Comparison of ENCODE assay signal across 23 mouse cellular contexts in genomic region chr5:98173694-98174093, GRCm38 (mm10). TPM values are rescaled to one million over a fixed set of nuclear protein-coding genes. Genes with fewer than 3 reads are reported as not detected.
DNase-seq lines count a peak whose midpoint lies in the region; TF ChIP-seq lines count a peak whose summit lies in the region.
"Had no signal": no experiment of that assay in that cellular context is flagged by ENCODE, and none has a peak within 500 bp of the region (broad histone marks: within the 10 kb centered on the region; RNA-seq: fewer than 3 reads in every experiment).

No protein-coding gene starts in this region.

- dilution Hi-C loops in CH12.LX (cut with MboI; ENCODE audit: extremely low pct_ligation_motif_present, extremely low pct_unique_long_range_greater_than_20kb, low sequenced_read_pairs): no loop called here

- in situ Hi-C loops in CH12.LX (cut with MboI; ENCODE audit: low pct_ligation_motif_present, low pct_unique_long_range_greater_than_20kb, low sequenced_read_pairs): no loop called here
- in situ Hi-C loops in ES-E14 (cut with MboI; ENCODE audit: low sequenced_read_pairs in 2 of 2, unreplicated experiment in 2 of 2): loop anchor here in 1 of 2 experiments (5.0 kb wide), 1 partner anchor 79 kb away; the partner anchor contains the start of gene Fgf5

- no peak overlapping the region for H3K27ac ChIP-seq in CH12.LX (ENCODE audit: insufficient read depth, low read depth)
- no peak overlapping the region for H3K27ac ChIP-seq in ES-E14 (ENCODE audit: insufficient read depth, low read depth, low read length, poor library complexity, severe bottlenecking)
- no peak overlapping the region for H3K27ac ChIP-seq in MEL (ENCODE audit: control insufficient read depth, low read depth, low read length)
- no peak overlapping the region for H3K27ac ChIP-seq in embryonic facial prominence, embryonic 10.5 days (replicated peaks)

- H3K36me3 ChIP-seq in CH12.LX (replicated peaks in 1 of 2; ENCODE audit: control insufficient read depth in 1 of 2, insufficient read depth in 1 of 2, low read length in 1 of 2) (no peaks in the 10 kb centered on the region), ES-E14 (ENCODE audit: control insufficient read depth, insufficient read depth, low read length, poor library complexity, severe bottlenecking) (no peaks in the 10 kb centered on the region), MEL (ENCODE audit: control insufficient read depth in 1 of 2, insufficient read depth in 2 of 2, low read length in 2 of 2) (no peaks in the 10 kb centered on the region)
- H3K36me3 ChIP-seq in embryonic facial prominence, embryonic 10.5 days (replicated peaks): no peaks in the 10 kb centered on the region
- H3K36me3 ChIP-seq: G1E had no signal

- no peaks in the 10 kb centered on the region for H3K9me3 ChIP-seq in CH12.LX (replicated peaks; ENCODE audit: low read length)
- no peaks in the 10 kb centered on the region for H3K9me3 ChIP-seq in ES-E14 (ENCODE audit: control insufficient read depth, insufficient read depth, low read depth, low read length)
- no peaks in the 10 kb centered on the region for H3K9me3 ChIP-seq in MEL (replicated peaks; ENCODE audit: insufficient read depth, low read length)
- H3K9me3 ChIP-seq in embryonic facial prominence, embryonic 10.5 days: no peaks in the 10 kb centered on the region

- no peaks in the 10 kb centered on the region for H3K79me2 ChIP-seq in CH12.LX (replicated peaks; ENCODE audit: control insufficient read depth, extremely low read depth, insufficient read depth, poor library complexity, severe bottlenecking)
- no peaks in the 10 kb centered on the region for H3K79me2 ChIP-seq in MEL (ENCODE audit: control insufficient read depth, insufficient read depth, low read length, poor library complexity)

- TF ChIP-seq RAD21 in CH12.LX (IDR thresholded peaks at IDR 0.05; ENCODE audit: low read depth, low read length) (no peak), MEL (IDR thresholded peaks at IDR 0.05; ENCODE audit: low read depth, low read length) (no peak)

- H3K4me3 ChIP-seq in CH12.LX (replicated peaks in 1 of 3; ENCODE audit: low read depth in 2 of 3, low read length in 2 of 3, poor library complexity in 1 of 3): no peak overlapping the region
- no peak overlapping the region for H3K4me3 ChIP-seq in ES-E14 (ENCODE audit: insufficient read depth in 1 of 2, low read depth in 1 of 2, low read length in 2 of 2, poor library complexity in 1 of 2, severe bottlenecking in 1 of 2)
- H3K4me3 ChIP-seq in MEL (ENCODE audit: control insufficient read depth in 1 of 2, insufficient read depth in 1 of 2, low read depth in 2 of 2, low read length in 2 of 2): no peak overlapping the region
- no peak overlapping the region for H3K4me3 ChIP-seq in embryonic facial prominence, embryonic 10.5 days

- H3K27me3 ChIP-seq in CH12.LX (replicated peaks): no peaks in the 10 kb centered on the region
- H3K27me3 ChIP-seq in MEL (ENCODE audit: control insufficient read depth in 1 of 2, insufficient read depth in 2 of 2, low read length in 2 of 2): no peaks in the 10 kb centered on the region
- peaks cover 100% of the 10 kb centered on the region for H3K27me3 ChIP-seq in embryonic facial prominence, embryonic 10.5 days (replicated peaks; ENCODE audit: low read depth, poor library complexity, severe bottlenecking)

- intact Hi-C loops in left cerebral cortex, postnatal 10 days (cut with DNase I): no loop called here

- TF ChIP-seq EP300 in CH12.LX (IDR thresholded peaks at IDR 0.05; ENCODE audit: low read length): no peak
- no peak for TF ChIP-seq EP300 in MEL (IDR thresholded peaks at IDR 0.05; ENCODE audit: low read depth in 1 of 2, low read length in 2 of 2)

- TF ChIP-seq CTCF in CH12.LX (conservative IDR thresholded peaks at IDR 0.05 in 1 of 2, IDR thresholded peaks at IDR 0.05 in 1 of 2; ENCODE audit: low read depth in 2 of 2, low read length in 2 of 2) (no peak), MEL (IDR thresholded peaks at IDR 0.05 in 2 of 3, conservative IDR thresholded peaks at IDR 0.05 in 1 of 3; ENCODE audit: control insufficient read depth in 1 of 3, insufficient read depth in 1 of 3, low read depth in 2 of 3, low read length in 3 of 3, poor library complexity in 1 of 3, severe bottlenecking in 1 of 3) (no peak)

- DNase-seq in CH12.LX (ENCODE audit: extremely low read depth): no peak
- DNase-seq in ES-E14 (ENCODE audit: low read depth, low spot score): no peak
- no peak for DNase-seq in MEL (ENCODE audit: low read depth, low spot score)
- DNase-seq in T-cell, adult 2 months (ENCODE audit: low spot score): no peak
- no peak for DNase-seq in left cerebral cortex, postnatal 10 days (ENCODE audit: extremely low spot score in 1 of 2, low spot score in 2 of 2)
- DNase-seq in embryonic facial prominence, embryonic 10.5 days (ENCODE audit: low spot score): no peak
- DNase-seq: adrenal gland, adult 2 months; adrenal gland, adult 8-10 months; adrenal gland, postnatal 10 days; adrenal gland, postnatal 14 days; adrenal gland, postnatal 25 days; adrenal gland, postnatal 36 days; B cell, adult 2 months; cerebellum, adult 11 months; cerebellum, adult 11-12 months; cerebellum, adult 18-20 months; cerebellum, adult 2 months; cerebellum, adult 8-10 months; cerebellum, adult 9-10 months; cerebellum, adult 9-11 months had no signal

- peaks cover 0 to 3% of the 10 kb centered on the region in 2 experiments; a peak in 1 of 4 replicates for H3K4me1 ChIP-seq in CH12.LX (ENCODE audit: control insufficient read depth in 1 of 2, insufficient read depth in 2 of 2)
- H3K4me1 ChIP-seq in ES-E14 (ENCODE audit: control insufficient read depth in 2 of 2, insufficient read depth in 2 of 2, low read length in 2 of 2, poor library complexity in 1 of 2): peaks cover 0 to 7% of the 10 kb centered on the region in 2 experiments; a peak in 2 of 4 replicates
- H3K4me1 ChIP-seq in MEL (ENCODE audit: control insufficient read depth in 1 of 2, insufficient read depth in 2 of 2, low read length in 2 of 2): no peaks in the 10 kb centered on the region
- peaks cover 30% of the 10 kb centered on the region for H3K4me1 ChIP-seq in embryonic facial prominence, embryonic 10.5 days

- no peak overlapping the region for H3K4me2 ChIP-seq in CH12.LX (ENCODE audit: insufficient read depth, low read depth, poor library complexity, severe bottlenecking)

- TF ChIP-seq POLR2A in CH12.LX (IDR thresholded peaks at IDR 0.05; ENCODE audit: low read depth, low read length): no peak
- TF ChIP-seq POLR2A in MEL (IDR thresholded peaks at IDR 0.05; ENCODE audit: control insufficient read depth in 1 of 2, insufficient read depth in 1 of 2, low read depth in 1 of 2, low read length in 2 of 2, poor library complexity in 1 of 2): no peak

- H3K9ac ChIP-seq in CH12.LX (ENCODE audit: insufficient read depth, low read depth): no peak overlapping the region
- H3K9ac ChIP-seq in ES-E14 (ENCODE audit: insufficient read depth, low read depth, low read length, poor library complexity, severe bottlenecking): no peak overlapping the region
- no peak overlapping the region for H3K9ac ChIP-seq in MEL (ENCODE audit: control insufficient read depth, low read depth, low read length, poor library complexity, severe bottlenecking)

TF ChIP-seq in CH12.LX, 34 proteins besides CTCF, POLR2A, EP300 and RAD21:
- TF ChIP-seq ZKSCAN1 (IDR thresholded peaks at IDR 0.05; ENCODE audit: borderline replicate concordance, low read depth, low read length) (no peak), MAFK (IDR thresholded peaks at IDR 0.05; ENCODE audit: insufficient replicate concordance, low read length) (peak; percentile 98)
TF ChIP-seq in CH12.LX: peak in this region for 1.

TF ChIP-seq in ES-E14, 5 proteins besides CTCF, POLR2A, EP300 and RAD21:
- TF ChIP-seq ZC3H11A (IDR thresholded peaks at IDR 0.05; ENCODE audit: borderline replicate concordance, low read depth, low read length) (no peak), CHD2 (IDR thresholded peaks at IDR 0.05; ENCODE audit: low read depth, low read length) (no peak), MAFK (IDR thresholded peaks at IDR 0.05; ENCODE audit: insufficient read depth, low read depth, low read length) (peak; percentile 97), HCFC1 (IDR thresholded peaks at IDR 0.05; ENCODE audit: borderline replicate concordance, insufficient read depth, low read length) (no peak), ZNF384 (IDR thresholded peaks at IDR 0.05; ENCODE audit: low read depth, low read length) (no peak)
TF ChIP-seq in ES-E14: peak in this region for 1.

TF ChIP-seq in MEL, 35 proteins besides CTCF, POLR2A, EP300 and RAD21:
- TF ChIP-seq MAFK (IDR thresholded peaks at IDR 0.05; ENCODE audit: borderline replicate concordance, low read depth, low read length) (peak; percentile 91), KAT2A (conservative IDR thresholded peaks at IDR 0.05; ENCODE audit: low read depth, low read length) (no peak), E2F4 (IDR thresholded peaks at IDR 0.05; ENCODE audit: borderline replicate concordance, low read depth, low read length) (no peak)

RNA-seq across cellular contexts. Expression of gene Prdm8, which starts 6.7 kb away (rescaled TPM):
- total RNA-seq in CH12.LX (2012; rRNA removed): 0.04 TPM in 2 replicates
- 0.08 and 0.09 TPM in 2 replicates for total RNA-seq in CH12.LX (2014; rRNA removed)
- 0.06 and 0.18 TPM in 2 replicates for polyA plus RNA-seq in CH12.LX (2012; ENCODE audit: insufficient read length, low read depth)
- 0.05 and 0.09 TPM in 2 replicates for total RNA-seq in ES-E14 (2012; rRNA removed)
- not detected in 2 replicates for total RNA-seq in MEL (2012; rRNA removed)
- not detected for polyA plus RNA-seq in MEL (2012; ENCODE audit: insufficient read depth in 1 of 2, insufficient read length in 2 of 2, low read depth in 1 of 2, low replicate concordance in 2 of 2, missing spikeins in 1 of 2)
- total RNA-seq in left cerebral cortex, postnatal 10 days (2021): 10 to 100 TPM; 44.9 to 53.3 TPM
- 0.05 and 0.19 TPM in 2 replicates for polyA plus RNA-seq in embryonic facial prominence, embryonic 10.5 days (2016; fragmentation: Nextera tagmentation; extraction: Ambion mirVana)
- total RNA-seq: adrenal gland, postnatal 25 days; G1E had no signal
- polyA plus RNA-seq: activated CD4-positive, CD25-positive, alpha-beta regulatory T cell, adult 4 months; CD4-positive, CD25-positive, alpha-beta regulatory T cell, adult 4 months; G1E had no signal

Comparison
In these comparisons a context has a peak if more than half of its experiments do, and no peak if none do; other contexts are left out.
1. RNA of gene Prdm8, which starts 6.7 kb away (total RNA-seq): 44.9 to 53.3 TPM in left cerebral cortex, postnatal 10 days; 0.05 to 0.09 TPM in ES-E14, 0.04 to 0.09 TPM in CH12.LX and not detected in MEL; every median in the first group is over 10 times any median in the second.
2. Of the 35 proteins assayed by ChIP-seq in both MEL and CH12.LX: peak only in MEL: none; only in CH12.LX: none; in both: MAFK; in neither: 34.